Mouse (Mus musculus) small intestine, adult 2 months (tissue): ENCODE data around the gene Sema4d.

Source experiments
- CTCF ChIP-seq: fragments of 200-500 bp; IDR thresholded peaks from 2 replicates; pipeline ENCODE4 v1.5.1; 2012; ENCODE audit warnings: low read depth, mild to moderate bottlenecking, control low read depth, inconsistent platforms, low read length, moderate library complexity, mixed read lengths; ENCODE audit not compliant: insufficient replicate concordance, insufficient read length; ENCODE audit errors: extremely low read depth
- POLR2A ChIP-seq: fragments of 200-500 bp; IDR thresholded peaks from 2 replicates; pipeline ENCODE4 v1.6.1; 2012; ENCODE audit warnings: low read depth, mild to moderate bottlenecking, control low read depth, inconsistent platforms, low read length, moderate library complexity

GRCm38 (mm10) chr13:51716350-51717263, 76.9 kb downstream of the Sema4d start:
- no peak for TF ChIP-seq POLR2A
- TF ChIP-seq CTCF: no peak
